Mouse (Mus musculus) monocyte, adult 2 months (primary cell): Measurements from ENCODE around the gene Klk1b9.
"Not testable (repeated sequence)": the region's sequence is repeated elsewhere in the genome, so short reads cannot be mapped to it uniquely, and the experiment has no call there.

ENCODE experiments used
- DNase-seq, 2 experiments: peaks; one replicate each; pipeline ENCODE4 v3.0.0; 2022; ENCODE audit warnings: low spot score in 2 of 2, low read depth in 1 of 2

Klk1b9 gene

GRCm38 (mm10) chr7:43975761-43976160, at the start of gene Klk1b9:
TSS of gene Klk1b9 (plus strand) at chr7:43976061.
- not testable (repeated sequence) for DNase-seq

- no peak for DNase-seq
Measured at GRCm38 (mm10) chr7:43928521-43928920, 47.3 kb upstream of the Klk1b9 start.

DNA sequence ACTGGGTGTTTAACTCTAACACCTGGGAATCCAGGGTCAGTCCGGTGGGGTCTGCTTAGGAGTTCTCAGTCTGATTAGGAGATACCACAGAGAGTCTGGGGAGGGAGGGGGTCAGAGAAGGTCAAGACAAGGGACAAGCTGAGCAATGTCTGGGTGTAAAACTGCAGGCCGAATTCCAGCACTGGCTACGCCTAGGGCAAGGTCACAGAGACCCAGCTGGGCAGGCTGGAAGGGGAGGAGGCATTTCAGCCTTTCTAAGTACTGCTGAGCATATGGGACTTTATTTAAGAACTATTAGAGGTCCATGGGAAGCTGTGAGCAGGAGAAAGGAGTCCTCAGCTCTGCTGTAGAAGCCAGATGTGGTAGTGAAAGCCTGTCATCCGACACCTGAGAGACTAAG, 43.5 kb upstream of the Klk1b9 start:
- no peak for DNase-seq

DNA sequence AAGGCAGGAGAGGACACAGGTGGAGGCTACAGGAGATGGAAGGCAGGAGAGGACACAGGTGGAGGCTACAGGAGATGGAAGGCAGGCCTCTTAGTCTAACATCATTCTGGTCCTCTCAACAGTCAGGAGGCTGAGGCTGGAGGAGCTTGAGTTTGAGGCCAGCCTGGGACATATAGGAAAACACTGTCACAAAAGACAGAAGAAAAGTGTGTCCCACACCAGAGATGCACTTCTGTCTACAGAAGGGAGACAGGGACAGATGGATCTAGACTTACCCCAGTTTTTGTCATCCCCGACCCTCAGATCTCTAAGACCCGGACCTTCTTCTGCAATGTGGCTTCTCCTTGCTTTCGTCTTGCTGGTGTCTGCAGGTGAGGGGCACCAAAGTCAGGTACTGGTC, 42.4 kb upstream of the Klk1b9 start, which contains the start of gene Klk15:
Klk15 (plus strand) TSS at position 301 of the 400 bp plus-strand sequence.
- no peak for DNase-seq

DNA sequence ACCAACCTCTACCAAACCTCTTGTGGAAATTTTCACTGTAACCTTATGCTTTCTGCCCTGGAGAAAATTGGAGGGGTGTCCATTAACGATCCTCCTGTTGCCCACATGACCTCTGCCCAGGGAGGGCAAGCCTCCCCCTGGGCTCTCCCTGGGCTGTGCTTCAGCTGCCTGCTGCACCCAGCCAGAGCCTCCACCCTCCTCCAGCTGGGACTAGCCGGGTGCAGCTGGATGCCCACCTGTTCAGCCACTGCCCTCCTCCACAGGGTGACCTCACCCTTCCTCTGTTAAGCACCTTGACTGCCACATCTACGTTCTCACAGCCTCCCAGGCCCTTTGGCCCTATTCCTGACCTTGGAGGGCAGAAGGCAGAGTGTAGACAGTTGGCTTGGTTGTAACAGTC, 41.1 kb upstream of the Klk1b9 start:
- DNase-seq, result no peak

DNA sequence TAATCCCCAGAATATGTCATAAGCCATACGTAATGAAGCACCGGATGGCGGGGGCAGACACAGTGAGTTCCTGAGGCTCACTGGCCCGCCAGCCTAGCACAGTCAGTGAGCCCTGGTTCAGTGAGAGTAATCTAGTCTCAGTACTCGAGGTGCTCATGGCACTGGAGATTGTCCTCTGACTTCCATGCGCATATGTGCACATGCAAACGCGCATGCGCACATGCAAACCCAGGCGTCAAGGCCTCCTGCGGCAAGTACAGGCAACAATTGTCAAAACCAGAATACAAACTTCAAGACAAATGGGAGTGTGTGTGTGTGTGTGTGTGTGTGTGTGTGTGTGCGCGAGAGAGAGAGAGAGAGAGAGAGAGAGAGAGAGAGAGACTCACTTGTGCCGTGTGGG, 39.3 kb upstream of the Klk1b9 start:
- no peak for DNase-seq

- not testable (repeated sequence) for DNase-seq
Measured at GRCm38 (mm10) chr7:43942293-43942692, 33.6 kb upstream of the Klk1b9 start.

- DNase-seq, result peak in 1 of 2 experiments; percentile 23
Measured at GRCm38 (mm10) chr7:43944727-43945264, 31.1 kb upstream of the Klk1b9 start.

GRCm38 (mm10) chr7:43950364-43950763, 25.5 kb upstream of the Klk1b9 start, which contains the start of gene Klk1b8:
TSS of gene Klk1b8 (plus strand) at chr7:43950664.
- no peak for DNase-seq

GRCm38 (mm10) chr7:43952703-43953102, 23.2 kb upstream of the Klk1b9 start:
- no peak for DNase-seq

DNA sequence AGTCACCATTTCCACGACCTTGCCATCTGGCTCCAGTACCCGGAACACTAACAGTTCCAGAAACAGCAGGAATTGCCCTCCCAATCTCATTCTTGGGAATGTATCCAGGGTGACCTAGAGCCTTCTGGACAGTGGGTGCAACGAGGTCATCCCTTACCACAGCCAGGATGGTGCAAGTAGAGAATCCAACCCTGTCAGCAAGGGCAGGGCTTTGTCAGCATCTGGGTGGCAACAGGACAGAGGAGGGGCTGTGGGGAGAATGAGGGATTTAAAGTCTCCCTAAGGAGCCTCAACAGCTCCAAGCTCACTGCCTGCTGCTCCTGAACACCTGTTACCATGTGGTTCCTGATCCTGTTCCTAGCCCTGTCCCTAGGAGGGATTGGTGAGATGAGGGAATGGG, 9.4 kb upstream of the Klk1b9 start, which contains the start of gene Klk1b1:
Klk1b1 (plus strand) TSS at position 301 of the 400 bp plus-strand sequence.
- DNase-seq, result no peak

DNA sequence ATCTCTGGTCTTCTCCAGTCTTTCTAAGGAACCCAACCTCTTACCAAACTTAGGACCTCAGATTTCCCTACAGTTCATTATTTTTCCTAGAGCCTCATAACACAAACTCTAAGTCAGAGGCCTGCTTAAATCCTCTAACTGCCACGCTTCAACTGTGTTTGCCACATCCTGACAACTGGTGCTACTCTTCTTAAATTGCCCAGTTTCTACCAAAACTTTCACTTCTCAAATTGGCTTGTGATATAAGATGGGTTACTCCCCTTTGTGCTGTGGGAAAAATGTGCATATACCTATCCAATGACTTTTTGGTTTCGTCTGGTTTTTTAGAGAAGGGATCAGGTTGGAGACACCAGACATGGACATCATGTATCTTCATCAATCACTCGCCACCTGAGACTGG, 8.8 kb upstream of the Klk1b9 start:
- no peak for DNase-seq

DNA sequence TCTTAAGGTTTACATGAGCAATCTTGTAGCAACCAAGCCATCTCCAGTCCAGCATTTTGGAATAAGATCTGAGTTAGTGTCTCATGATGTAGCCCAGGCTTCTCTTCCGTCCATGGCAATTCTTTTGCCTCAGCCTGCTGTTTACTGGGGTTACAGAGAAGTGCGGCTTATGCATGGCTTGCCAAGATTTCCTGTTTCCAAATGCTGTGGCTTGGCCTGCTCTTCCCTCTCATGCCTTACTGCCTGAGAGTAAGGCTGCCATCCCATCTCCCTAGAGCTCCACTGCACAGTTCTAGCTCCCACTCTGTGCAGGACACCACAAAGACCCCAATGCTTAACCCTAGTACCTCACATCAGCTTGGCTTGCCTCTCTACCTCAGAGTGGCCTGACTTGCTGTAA, 8.2 kb upstream of the Klk1b9 start:
- DNase-seq, result no peak

- DNase-seq, result no peak
Measured at GRCm38 (mm10) chr7:43985657-43986056, 9.8 kb downstream of the Klk1b9 start.

- peak in 1 of 2 experiments; percentile 26 for DNase-seq
Measured at GRCm38 (mm10) chr7:43994821-43995220, 19.0 kb downstream of the Klk1b9 start.

- DNase-seq, result not testable (repeated sequence)
Measured at GRCm38 (mm10) chr7:43995577-43995976, 19.7 kb downstream of the Klk1b9 start, which contains the start of gene Klk1b11. TSS of gene Klk1b11 (plus strand) at chr7:43995877.

DNA sequence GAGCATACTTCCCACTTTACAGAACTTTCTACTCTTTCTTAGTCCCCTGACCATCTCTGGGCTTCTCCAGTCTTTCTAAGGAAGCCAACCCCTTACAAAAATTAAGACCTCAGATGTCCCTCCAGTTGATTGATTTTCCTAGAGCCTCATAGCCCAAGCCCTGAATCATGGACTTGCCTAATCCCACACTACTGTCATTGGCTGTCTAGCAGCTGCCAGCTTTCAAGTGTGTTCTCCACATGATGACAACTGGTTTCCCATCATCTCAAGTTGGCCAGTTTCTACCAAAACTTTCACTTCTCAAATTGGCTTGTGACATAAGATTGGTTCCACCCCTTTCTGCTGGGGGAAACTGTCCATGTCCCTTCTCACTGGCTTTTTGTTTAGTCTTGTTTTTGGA, 29.0 kb downstream of the Klk1b9 start:
- peak in 1 of 2 experiments; percentile 23 for DNase-seq

DNA sequence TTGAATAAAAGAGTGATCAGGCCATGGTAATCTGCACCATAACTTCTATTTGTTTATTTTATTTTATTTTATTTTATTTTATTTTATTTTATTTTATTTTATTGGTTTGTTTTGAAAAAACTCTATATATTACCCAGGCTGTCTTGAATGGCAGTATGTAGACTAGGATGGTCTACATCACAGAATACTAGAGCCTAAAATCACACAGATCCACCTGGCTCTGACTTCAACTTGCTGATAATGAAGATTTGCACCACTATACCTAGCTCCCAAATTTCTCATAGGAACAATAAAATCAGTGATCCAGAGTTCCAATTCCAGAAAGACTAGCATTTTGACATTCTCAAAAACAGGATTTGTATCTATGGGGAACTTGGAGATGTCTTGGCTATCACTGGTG, 36.0 kb downstream of the Klk1b9 start, which contains the start of gene Klk1b26:
Klk1b26 (plus strand) TSS at position 301 of the 400 bp plus-strand sequence.
- DNase-seq, result not testable (repeated sequence)

GRCm38 (mm10) chr7:44014666-44015065, 38.8 kb downstream of the Klk1b9 start:
- DNase-seq, result not testable (repeated sequence)

GRCm38 (mm10) chr7:44015071-44015470, 39.2 kb downstream of the Klk1b9 start:
- DNase-seq, result no peak
